Mouse (Mus musculus) liver, adult 2 months (tissue): ENCODE measurements around the gene 4930432K21Rik.

Source experiments
- CTCF ChIP-seq: fragments of 200-500 bp; IDR thresholded peaks from 2 replicates; pipeline ENCODE4 v1.5.1; 2011; ENCODE audit warnings: low read depth, low read length, control low read depth
- POLR2A ChIP-seq: fragments of 200-500 bp; IDR thresholded peaks from 2 replicates; pipeline ENCODE4 v1.6.1; 2011; ENCODE audit warnings: low read length, control low read depth; ENCODE audit not compliant: insufficient read depth; ENCODE audit errors: extremely low read depth

DNA sequence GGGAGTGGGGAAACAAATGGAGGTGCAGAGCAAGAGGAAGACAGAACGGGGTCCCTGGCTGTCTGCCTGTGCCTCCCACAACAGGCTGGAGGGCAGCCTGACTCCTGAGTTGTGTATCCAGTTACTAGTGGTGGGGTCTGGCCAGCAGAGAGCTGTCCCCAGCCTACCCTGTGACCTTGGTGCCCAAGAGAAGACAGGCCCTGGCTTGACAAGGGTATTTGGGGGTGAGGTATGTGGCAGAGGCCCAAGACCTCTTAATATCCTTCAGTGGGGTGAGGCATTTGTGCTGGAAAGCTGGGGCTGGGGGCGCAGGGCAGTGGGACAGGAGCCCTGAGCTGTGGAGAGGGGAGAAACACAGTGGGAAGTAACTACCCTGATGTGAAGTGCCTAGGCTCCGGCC is 63.4 kb downstream of the 4930432K21Rik start:
- TF ChIP-seq POLR2A (no peak), CTCF (no peak)
